12 mouse cellular contexts compared by ENCODE assay signal in genomic region chr11:88526711-88527110, GRCm38 (mm10).
DNase-seq lines count a peak whose midpoint lies in the region; ATAC-seq and TF ChIP-seq lines count a peak whose summit lies in the region.
"Had no signal": no experiment of that assay in that cellular context is flagged by ENCODE, and none has a peak within 500 bp of the region (broad histone marks: within the 10 kb centered on the region; RNA-seq: fewer than 3 reads in every experiment).

No protein-coding gene starts in this region.

- H3K9ac ChIP-seq in kidney, embryonic 14.5 days (ENCODE audit: low read depth, low read length), result peak overlapping the region; percentile 28; the same call in 1 of the 2 replicates
- H3K9ac ChIP-seq in midbrain, postnatal 0 days (replicated peaks; ENCODE audit: low read length, poor library complexity, severe bottlenecking), result no peak overlapping the region

- no peak overlapping the region for H3K4me3 ChIP-seq in kidney, embryonic 14.5 days (ENCODE audit: low read length)
- H3K4me3 ChIP-seq in hindbrain, embryonic 10.5 days, result no peak overlapping the region
- no peak overlapping the region for H3K4me3 ChIP-seq in midbrain, postnatal 0 days (ENCODE audit: low read depth, low read length)

- no peak for TF ChIP-seq CTCF in midbrain, postnatal 0 days (IDR thresholded peaks at IDR 0.05)

- ATAC-seq in kidney, embryonic 14.5 days (ENCODE audit: low FRiP score, low TSS enrichment), result no peak
- ATAC-seq in midbrain, postnatal 0 days (ENCODE audit: low FRiP score), result no peak

- peaks cover 59% of the 10 kb centered on the region for H3K4me1 ChIP-seq in kidney, embryonic 14.5 days (ENCODE audit: control insufficient read depth, insufficient read depth, low read length)
- H3K4me1 ChIP-seq in hindbrain, embryonic 10.5 days (replicated peaks), result peaks cover 86% of the 10 kb centered on the region
- H3K4me1 ChIP-seq in midbrain, postnatal 0 days (ENCODE audit: insufficient read depth, low read length), result peaks cover 35% of the 10 kb centered on the region

- no peaks in the 10 kb centered on the region for H3K36me3 ChIP-seq in kidney, embryonic 14.5 days (ENCODE audit: control insufficient read depth, insufficient read depth, low read length)
- peaks cover 36% of the 10 kb centered on the region for H3K36me3 ChIP-seq in hindbrain, embryonic 10.5 days
- H3K36me3 ChIP-seq in midbrain, postnatal 0 days (ENCODE audit: insufficient read depth, low read length), result no peaks in the 10 kb centered on the region

- no peak for DNase-seq in kidney, adult 9 months
- peak; percentile 75 for DNase-seq in ZHBTc4 (ENCODE audit: low read depth, low spot score)
- no peak for DNase-seq in hindbrain, embryonic 10.5 days (ENCODE audit: low spot score)
- no peak for DNase-seq in midbrain, postnatal 0 days (ENCODE audit: low spot score)
- no peak for DNase-seq in Muller cell, postnatal 12 days (ENCODE audit: inconsistent ontology term)
- no peak for DNase-seq in layer of hippocampus, postnatal 36 days
- no peak for DNase-seq in lung, postnatal 25 days (ENCODE audit: low spot score)
- DNase-seq: gastrocnemius, postnatal 10 days; kidney, postnatal 14 days; thymus, postnatal 14 days had no signal

- no peaks in the 10 kb centered on the region for H3K9me3 ChIP-seq in kidney, embryonic 14.5 days (ENCODE audit: control insufficient read depth, low read length)
- H3K9me3 ChIP-seq in hindbrain, embryonic 10.5 days, result no peaks in the 10 kb centered on the region
- H3K9me3 ChIP-seq in midbrain, postnatal 0 days (ENCODE audit: low read length), result no peaks in the 10 kb centered on the region
- H3K9me3 ChIP-seq: G1E had no signal

- H3K4me2 ChIP-seq in kidney, embryonic 14.5 days (replicated peaks; ENCODE audit: low read depth, low read length), result no peak overlapping the region
- H3K4me2 ChIP-seq in midbrain, postnatal 0 days (ENCODE audit: low read depth, low read length, poor library complexity, severe bottlenecking), result no peak overlapping the region

- H3K27ac ChIP-seq in kidney, embryonic 14.5 days (ENCODE audit: low read depth, low read length), result no peak overlapping the region
- peak overlapping the region; percentile 85 for H3K27ac ChIP-seq in hindbrain, embryonic 10.5 days
- H3K27ac ChIP-seq in midbrain, postnatal 0 days (ENCODE audit: low read depth, low read length), result peak overlapping the region; percentile 57

- no peaks in the 10 kb centered on the region for H3K27me3 ChIP-seq in kidney, embryonic 14.5 days (ENCODE audit: control insufficient read depth, insufficient read depth, low read length)
- no peaks in the 10 kb centered on the region for H3K27me3 ChIP-seq in hindbrain, embryonic 10.5 days (ENCODE audit: insufficient read depth, poor library complexity, severe bottlenecking)
- H3K27me3 ChIP-seq in midbrain, postnatal 0 days (ENCODE audit: insufficient read depth, low read length), result no peaks in the 10 kb centered on the region

- 10% methylated on average over 7 of the region's 7 CpGs for WGBS in kidney, embryonic 14.5 days
- WGBS in hindbrain, embryonic 10.5 days, result 14% methylated on average over 7 of the region's 7 CpGs
- WGBS in midbrain, postnatal 0 days, result 10% methylated on average over 7 of the region's 7 CpGs
